Mouse (Mus musculus) brain, embryonic 14.5 days (tissue): Measurements from ENCODE around the gene Htr5b.

ENCODE experiments used
- CTCF ChIP-seq: fragments of 200-500 bp; IDR thresholded peaks from 2 replicates; pipeline ENCODE4 v1.5.1; 2012; ENCODE audit warnings: inconsistent platforms, mild to moderate bottlenecking, moderate library complexity, borderline replicate concordance; ENCODE audit not compliant: insufficient read depth, insufficient read length; ENCODE audit errors: extremely low read depth
- POLR2A ChIP-seq: fragments of 200-500 bp; IDR thresholded peaks from 2 replicates; pipeline ENCODE4 v1.6.1; 2012; ENCODE audit warnings: mild to moderate bottlenecking, inconsistent platforms, borderline replicate concordance; ENCODE audit not compliant: poor library complexity, insufficient read depth, insufficient read length, severe bottlenecking; ENCODE audit errors: extremely low read depth

DNA sequence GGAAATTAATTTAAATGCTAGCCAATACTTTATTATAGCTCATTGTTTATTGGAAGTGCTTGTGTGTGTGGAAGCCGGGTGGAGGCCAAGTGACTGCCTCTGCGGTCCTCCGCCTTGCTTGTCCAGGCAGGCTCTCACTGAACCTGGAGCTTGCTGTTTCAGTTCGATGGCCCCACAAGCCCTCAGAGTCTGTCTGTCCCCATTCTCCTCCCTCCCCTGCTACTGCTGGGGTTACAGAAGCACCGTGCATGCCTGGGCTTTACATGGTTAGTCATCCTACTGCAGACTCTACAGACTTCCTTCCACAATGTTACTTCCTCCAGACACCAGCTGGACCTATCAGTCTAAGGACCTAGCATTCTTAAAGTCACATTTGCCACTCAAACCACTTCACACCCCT is 29.6 kb upstream of the Htr5b start:
- TF ChIP-seq POLR2A (no peak), CTCF (no peak)
